Mouse (Mus musculus) urinary bladder, adult 2 months (tissue): Measurements from ENCODE around the gene Cnga3. TPM values are rescaled to one million over a fixed set of nuclear protein-coding genes. Genes with fewer than 3 reads are reported as not detected.
A peak's percentile ranks its signal among the peaks of the same experiment; 100 is the strongest.

Experiments
- DNase-seq: peaks from one replicate; pipeline ENCODE4 v3.0.0; 2022; ENCODE audit warnings: low spot score
- polyA plus RNA-seq: library from polyadenylated mRNA; depleted of rRNA; stranded (reverse); fragments of >200 nt; gene quantifications from 2 replicates; pipeline ENCODE4 v1.2.3, GENCODE M21; 2012; rRNA removed

Gene Cnga3
- polyA plus RNA-seq: not detected in 2 replicates

GRCm38 (mm10) chr1:37214144-37214543 is at the start of gene Cnga3:
Cnga3 (plus strand) TSS chr1:37214434.
- no peak for DNase-seq

- DNase-seq: no peak
Observed at GRCm38 (mm10) chr1:37166066-37166465, 48.2 kb upstream of the Cnga3 start.

- DNase-seq: no peak
Observed at GRCm38 (mm10) chr1:37167918-37168317, 46.3 kb upstream of the Cnga3 start.

GRCm38 (mm10) chr1:37177874-37178273 is 36.4 kb upstream of the Cnga3 start:
- no peak for DNase-seq

- DNase-seq: no peak
Observed at GRCm38 (mm10) chr1:37179852-37180251, 34.4 kb upstream of the Cnga3 start.

GRCm38 (mm10) chr1:37187050-37187449 is 27.2 kb upstream of the Cnga3 start:
- no peak for DNase-seq

GRCm38 (mm10) chr1:37194607-37195006 is 19.6 kb upstream of the Cnga3 start:
- no peak for DNase-seq

GRCm38 (mm10) chr1:37201406-37201805 is 12.8 kb upstream of the Cnga3 start:
- no peak for DNase-seq

GRCm38 (mm10) chr1:37207743-37208142 is 6.5 kb upstream of the Cnga3 start:
- DNase-seq: no peak

- no peak for DNase-seq
Observed at GRCm38 (mm10) chr1:37212375-37212774, 1.9 kb upstream of the Cnga3 start.

- peak; percentile 25 for DNase-seq
Observed at GRCm38 (mm10) chr1:37218386-37218785, 4.2 kb downstream of the Cnga3 start.

GRCm38 (mm10) chr1:37219593-37219992 is 5.4 kb downstream of the Cnga3 start:
- DNase-seq: no peak

- DNase-seq: no peak
Observed at GRCm38 (mm10) chr1:37220134-37220907, 6.1 kb downstream of the Cnga3 start.

GRCm38 (mm10) chr1:37222002-37222401 is 7.8 kb downstream of the Cnga3 start:
- no peak for DNase-seq

GRCm38 (mm10) chr1:37230404-37230803 is 16.2 kb downstream of the Cnga3 start:
- no peak for DNase-seq

- DNase-seq: no peak
Observed at GRCm38 (mm10) chr1:37231295-37231701, 17.1 kb downstream of the Cnga3 start.

- no peak for DNase-seq
Observed at GRCm38 (mm10) chr1:37239045-37239635, 24.9 kb downstream of the Cnga3 start.

- DNase-seq: no peak
Observed at GRCm38 (mm10) chr1:37242253-37242652, 28.0 kb downstream of the Cnga3 start.

GRCm38 (mm10) chr1:37246476-37246875 is 32.2 kb downstream of the Cnga3 start:
- DNase-seq: no peak

- no peak for DNase-seq
Observed at GRCm38 (mm10) chr1:37248406-37248805, 34.2 kb downstream of the Cnga3 start.

GRCm38 (mm10) chr1:37250643-37251310 is 36.5 kb downstream of the Cnga3 start:
- DNase-seq: peak; percentile 67

GRCm38 (mm10) chr1:37258443-37258842 is 44.2 kb downstream of the Cnga3 start:
- DNase-seq: no peak

- no peak for DNase-seq
Observed at GRCm38 (mm10) chr1:37272464-37272863, 58.2 kb downstream of the Cnga3 start.
